Mouse (Mus musculus): ENCODE data around the gene Rnft1. TPM values are rescaled to one million over a fixed set of nuclear protein-coding genes. Genes with fewer than 3 reads are reported as not detected.

Gene Rnft1
- polyA plus RNA-seq, 1 experiment from 2014 or later: 59.3 TPM

DNA sequence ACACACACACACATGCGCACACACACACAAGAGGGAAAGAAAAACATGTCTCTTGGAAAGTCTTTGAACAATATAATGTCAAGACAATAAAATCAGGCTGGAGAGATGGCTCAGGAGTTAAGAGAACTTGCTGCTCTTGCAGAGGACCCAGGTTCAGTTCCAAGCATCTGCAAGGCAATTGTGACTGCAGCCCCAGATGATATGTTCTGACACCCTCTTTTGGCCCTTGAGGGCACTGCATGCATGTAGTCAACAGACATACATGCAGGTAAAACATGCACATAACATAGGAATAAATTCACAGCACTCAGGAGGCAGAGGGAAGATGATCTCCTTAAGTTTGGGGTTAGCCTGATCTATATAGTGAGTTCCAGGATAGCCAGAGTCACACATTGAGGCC, 63.0 kb downstream of the Rnft1 start:
- no peak overlapping the region for H3K4me2 ChIP-seq
- peaks cover 11% of the 10 kb centered on the region for H3K4me1 ChIP-seq
- no peak overlapping the region for H3K9ac ChIP-seq
- no peaks in the 10 kb centered on the region for H3K27me3 ChIP-seq
- no peaks in the 10 kb centered on the region for H3K9me3 ChIP-seq
- no peak for ATAC-seq (ENCODE audit: insufficient number of reproducible peaks, low FRiP score, low TSS enrichment, low read depth)
- H3K36me3 ChIP-seq: peaks cover 16% of the 10 kb centered on the region
- H3K27ac ChIP-seq: no peak overlapping the region
- 96% methylated on average over 1 of the region's 1 CpGs for WGBS
- no peak overlapping the region for H3K4me3 ChIP-seq

Other genes starting within 250 kb of the Rnft1 start
- gene Ints2, start 227.1 kb upstream of the Rnft1 start, polyA plus RNA-seq (2015; fragmentation: Nextera tagmentation; extraction: Ambion mirVana): 23.3 and 25.4 TPM in 2 replicates
- gene Med13, start 127.1 kb upstream of the Rnft1 start, polyA plus RNA-seq (2015; fragmentation: Nextera tagmentation; extraction: Ambion mirVana): 7.5 and 9.7 TPM in 2 replicates
- 73.2 and 74.5 TPM in 2 replicates for gene Rps6kb1, start 60.1 kb downstream of the Rnft1 start, polyA plus RNA-seq (2015; fragmentation: Nextera tagmentation; extraction: Ambion mirVana)
- 11.1 and 11.3 TPM in 2 replicates for gene Tubd1, start 60.3 kb downstream of the Rnft1 start, polyA plus RNA-seq (2015; fragmentation: Nextera tagmentation; extraction: Ambion mirVana)
- gene Vmp1, start 199.2 kb downstream of the Rnft1 start, polyA plus RNA-seq (2015; fragmentation: Nextera tagmentation; extraction: Ambion mirVana): 89.6 and 90.1 TPM in 2 replicates
- gene Ptrh2, start 199.3 kb downstream of the Rnft1 start, polyA plus RNA-seq (2015; fragmentation: Nextera tagmentation; extraction: Ambion mirVana): 26.4 and 28.9 TPM in 2 replicates

Measured in limb, embryonic 15.5 days (tissue).